Mouse (Mus musculus): ENCODE measurements around the gene Tmem163.

- TF ChIP-seq CTCF (conservative IDR thresholded peaks at IDR 0.05; ENCODE audit: low read length) (no peak), NANOG (IDR thresholded peaks at IDR 0.05; ENCODE audit: borderline replicate concordance, low read length) (no peak)
Measured at GRCm38 (mm10) chr1:127511362-127511761, 168.0 kb downstream of the Tmem163 start.
